Mouse (Mus musculus) heart, adult 2 months (tissue): ENCODE results near the gene Pgm1.

Source experiments
- CTCF ChIP-seq: fragments of 200-600 bp; IDR thresholded peaks from 2 replicates; pipeline ENCODE4 v1.8.1; 2022; ENCODE audit warnings: antibody characterized with exemption, mild to moderate bottlenecking, moderate library complexity
- POLR2A ChIP-seq: fragments of 200-500 bp; IDR thresholded peaks from 2 replicates; pipeline ENCODE4 v1.6.1; 2011; ENCODE audit warnings: mild to moderate bottlenecking, low read depth, low read length, control low read depth; ENCODE audit not compliant: insufficient read depth

DNA sequence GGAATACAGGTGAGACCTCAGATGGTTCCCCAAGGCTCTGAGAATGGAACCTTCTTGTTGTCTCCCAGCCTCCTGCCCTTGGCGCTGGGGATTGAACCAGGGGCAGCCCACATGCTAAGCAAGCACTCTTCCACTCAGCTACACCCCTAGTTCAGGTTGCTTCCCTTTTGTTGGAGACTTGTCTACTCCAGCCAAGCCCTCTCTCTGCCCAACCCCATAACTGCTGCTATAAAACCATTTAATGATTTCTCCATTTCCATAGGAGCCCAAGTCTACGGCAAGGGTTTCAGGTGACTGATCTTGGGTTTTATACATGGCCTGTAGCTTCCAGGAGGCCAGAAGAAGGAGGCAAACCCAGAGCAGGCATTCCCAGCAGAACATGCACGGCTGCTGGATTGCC lies 98.6 kb downstream of the Pgm1 start:
- TF ChIP-seq CTCF = no peak
- TF ChIP-seq POLR2A = no peak
